Mouse (Mus musculus): ENCODE results near the gene Pip4k2a. TPM values are rescaled to one million over a fixed set of nuclear protein-coding genes. Genes with fewer than 3 reads are reported as not detected.
"Not testable (repeated sequence)": the region's sequence is repeated elsewhere in the genome, so short reads cannot be mapped to it uniquely, and the experiment has no call there.

Gene Pip4k2a
- polyA plus RNA-seq, 1 experiment from 2014 or later: 12.0 TPM

GRCm38 (mm10) chr2:18897742-18898256 is 100.1 kb downstream of the Pip4k2a start:
- Histone ChIP-seq H3K9ac (ENCODE audit: low read depth, low read length) (no peak overlapping the region), H3K9me3 (ENCODE audit: control insufficient read depth) (no peaks in the 10 kb centered on the region), H3K4me1 (replicated peaks; ENCODE audit: control insufficient read depth, insufficient read depth, low read length) (no peaks in the 10 kb centered on the region), H3K36me3 (ENCODE audit: control insufficient read depth, insufficient read depth) (no peaks in the 10 kb centered on the region), H3K4me3 (ENCODE audit: low read depth, low read length) (no peak overlapping the region), H3K27me3 (replicated peaks; ENCODE audit: control insufficient read depth, insufficient read depth, low read length) (no peaks in the 10 kb centered on the region), H3K27ac (ENCODE audit: low read depth, low read length) (no peak overlapping the region), H3K4me2 (replicated peaks; ENCODE audit: low read depth) (no peak overlapping the region)
- TF ChIP-seq CTCF (IDR thresholded peaks at IDR 0.05; ENCODE audit: low read depth): no peak
- 45% methylated on average over 10 of the region's 10 CpGs for WGBS
- no peak for ATAC-seq

DNA sequence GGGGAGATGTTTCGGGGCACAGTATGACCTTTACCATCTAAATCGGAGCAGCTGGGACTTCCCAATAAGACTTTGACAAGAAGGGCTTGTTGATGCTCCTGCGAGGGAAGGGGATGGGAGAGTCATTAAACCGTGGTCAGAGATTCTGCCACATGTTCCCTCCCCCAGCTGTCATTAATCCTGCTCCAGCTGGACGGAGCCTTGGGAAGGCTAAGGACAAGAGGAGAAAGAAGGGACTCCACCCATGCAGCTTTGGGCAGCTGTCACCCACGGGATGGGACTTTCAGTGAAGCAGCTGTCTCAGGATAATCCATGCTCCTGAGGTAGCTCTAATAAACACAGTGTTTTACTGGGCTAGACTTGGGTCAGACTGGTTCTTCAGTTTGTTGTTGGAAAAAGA is 101.9 kb downstream of the Pip4k2a start:
- ATAC-seq: no peak
- H3K27ac ChIP-seq (ENCODE audit: low read depth, low read length): no peak overlapping the region

DNA sequence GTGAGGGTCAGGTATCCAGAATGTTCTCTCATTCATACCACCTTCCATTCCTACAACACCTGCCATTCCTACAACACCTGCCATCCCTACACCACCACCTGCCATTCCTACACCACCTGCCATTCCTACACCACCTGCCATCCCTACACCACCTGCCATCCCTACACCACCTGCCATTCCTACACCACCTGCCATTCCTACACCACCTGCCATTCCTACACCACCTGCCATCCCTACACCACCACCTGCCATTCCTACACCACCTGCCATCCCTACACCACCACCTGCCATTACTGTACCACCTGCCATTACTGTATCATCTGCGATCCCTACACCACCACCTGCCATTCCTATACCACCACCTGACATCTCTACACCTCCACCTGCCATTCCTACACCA is 104.6 kb downstream of the Pip4k2a start:
- not testable (repeated sequence) for H3K27me3 ChIP-seq (replicated peaks; ENCODE audit: control insufficient read depth, insufficient read depth, low read length); ATAC-seq; H3K27ac ChIP-seq (ENCODE audit: low read depth, low read length); H3K4me2 ChIP-seq (replicated peaks; ENCODE audit: low read depth); H3K36me3 ChIP-seq (ENCODE audit: control insufficient read depth, insufficient read depth); H3K9me3 ChIP-seq (ENCODE audit: control insufficient read depth); H3K9ac ChIP-seq (ENCODE audit: low read depth, low read length); H3K4me3 ChIP-seq (ENCODE audit: low read depth, low read length); H3K4me1 ChIP-seq (replicated peaks; ENCODE audit: control insufficient read depth, insufficient read depth, low read length)
- WGBS: 97% methylated on average over 1 of the region's 1 CpGs

More for the DNA sequence above, 101.9 kb downstream of the Pip4k2a start:
- Histone ChIP-seq H3K36me3 (ENCODE audit: control insufficient read depth, insufficient read depth) (no peaks in the 10 kb centered on the region), H3K4me3 (ENCODE audit: low read depth, low read length) (no peak overlapping the region), H3K4me1 (replicated peaks; ENCODE audit: control insufficient read depth, insufficient read depth, low read length) (no peaks in the 10 kb centered on the region; the same call in 1 of the 2 replicates), H3K4me2 (replicated peaks; ENCODE audit: low read depth) (no peak overlapping the region), H3K27me3 (replicated peaks; ENCODE audit: control insufficient read depth, insufficient read depth, low read length) (no peaks in the 10 kb centered on the region), H3K9ac (ENCODE audit: low read depth, low read length) (no peak overlapping the region), H3K9me3 (ENCODE audit: control insufficient read depth) (no peaks in the 10 kb centered on the region)
- 39% methylated on average over 6 of the region's 6 CpGs for WGBS
- TF ChIP-seq CTCF (IDR thresholded peaks at IDR 0.05; ENCODE audit: low read depth): no peak

GRCm38 (mm10) chr2:18891991-18892537 is 105.9 kb downstream of the Pip4k2a start:
- no peak for ATAC-seq
- Histone ChIP-seq H3K9me3 (ENCODE audit: control insufficient read depth) (no peaks in the 10 kb centered on the region), H3K27ac (ENCODE audit: low read depth, low read length) (no peak overlapping the region), H3K4me1 (replicated peaks; ENCODE audit: control insufficient read depth, insufficient read depth, low read length) (no peaks in the 10 kb centered on the region; the same call in 1 of the 2 replicates), H3K4me2 (replicated peaks; ENCODE audit: low read depth) (no peak overlapping the region), H3K36me3 (ENCODE audit: control insufficient read depth, insufficient read depth) (no peaks in the 10 kb centered on the region), H3K27me3 (replicated peaks; ENCODE audit: control insufficient read depth, insufficient read depth, low read length) (no peaks in the 10 kb centered on the region), H3K9ac (ENCODE audit: low read depth, low read length) (no peak overlapping the region), H3K4me3 (ENCODE audit: low read depth, low read length) (no peak overlapping the region)
- TF ChIP-seq CTCF (IDR thresholded peaks at IDR 0.05; ENCODE audit: low read depth): no peak
- 65% methylated on average over 10 of the region's 10 CpGs for WGBS

DNA sequence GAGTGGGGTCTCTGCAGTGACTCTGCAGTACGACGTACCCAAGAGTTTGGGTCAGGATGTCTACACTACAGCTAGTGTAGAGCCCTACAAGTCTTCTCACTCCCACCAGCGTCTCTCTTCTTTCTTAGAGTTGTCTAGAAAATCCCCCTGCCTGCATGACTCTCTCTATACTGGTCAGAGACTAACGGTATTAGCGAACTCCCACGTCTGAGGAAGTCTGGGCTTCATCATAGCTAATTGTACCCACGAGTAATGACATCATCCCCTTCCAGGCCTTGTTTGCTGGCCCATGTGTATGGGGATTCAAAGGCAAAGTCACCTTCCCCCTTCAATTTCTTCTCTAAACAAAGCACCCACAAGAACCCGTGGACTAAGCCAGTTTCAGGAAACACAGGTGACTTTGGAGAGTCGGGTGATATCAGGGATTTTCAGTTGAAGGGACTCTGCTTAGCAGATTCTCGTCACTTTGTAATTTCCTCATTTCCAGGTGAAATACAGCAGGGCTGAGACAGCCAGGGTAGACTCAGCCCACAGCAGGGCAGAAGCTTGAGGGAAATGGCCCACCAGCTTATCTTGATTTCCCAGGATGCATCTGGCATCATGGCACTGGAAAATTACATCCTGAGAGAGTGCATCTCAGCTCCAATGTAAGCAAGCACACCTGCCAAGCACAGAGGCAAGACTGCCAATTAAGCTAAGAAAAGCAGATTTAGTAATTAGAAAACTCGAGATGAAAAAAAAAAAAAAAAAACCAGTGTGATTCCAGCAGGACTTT is 107.5 kb downstream of the Pip4k2a start:
- ATAC-seq: no peak
- 56% methylated on average over 11 of the region's 11 CpGs for WGBS

GRCm38 (mm10) chr2:18884277-18884676 is 113.6 kb downstream of the Pip4k2a start:
- no peak for ATAC-seq
- H3K4me3 ChIP-seq (ENCODE audit: low read depth, low read length): no peak overlapping the region
- H3K36me3 ChIP-seq (ENCODE audit: control insufficient read depth, insufficient read depth): no peaks in the 10 kb centered on the region
- no peak overlapping the region for H3K4me2 ChIP-seq (replicated peaks; ENCODE audit: low read depth)
- no peaks in the 10 kb centered on the region for H3K4me1 ChIP-seq (replicated peaks; ENCODE audit: control insufficient read depth, insufficient read depth, low read length)
- no peak overlapping the region for H3K27ac ChIP-seq (ENCODE audit: low read depth, low read length)
- H3K9me3 ChIP-seq (ENCODE audit: control insufficient read depth): no peaks in the 10 kb centered on the region
- no peak overlapping the region for H3K9ac ChIP-seq (ENCODE audit: low read depth, low read length)
- TF ChIP-seq CTCF (IDR thresholded peaks at IDR 0.05; ENCODE audit: low read depth): peak; percentile 54
- 77% methylated on average over 3 of the region's 3 CpGs for WGBS
- H3K27me3 ChIP-seq (replicated peaks; ENCODE audit: control insufficient read depth, insufficient read depth, low read length): no peaks in the 10 kb centered on the region

More for the DNA sequence above, 107.5 kb downstream of the Pip4k2a start:
- H3K27ac ChIP-seq (ENCODE audit: low read depth, low read length): no peak overlapping the region
- H3K36me3 ChIP-seq (ENCODE audit: control insufficient read depth, insufficient read depth): no peaks in the 10 kb centered on the region
- H3K4me3 ChIP-seq (ENCODE audit: low read depth, low read length): no peak overlapping the region
- H3K27me3 ChIP-seq (replicated peaks; ENCODE audit: control insufficient read depth, insufficient read depth, low read length): no peaks in the 10 kb centered on the region
- no peak overlapping the region for H3K9ac ChIP-seq (ENCODE audit: low read depth, low read length)
- no peaks in the 10 kb centered on the region for H3K9me3 ChIP-seq (ENCODE audit: control insufficient read depth)
- TF ChIP-seq CTCF (IDR thresholded peaks at IDR 0.05; ENCODE audit: low read depth): no peak
- H3K4me2 ChIP-seq (replicated peaks; ENCODE audit: low read depth): no peak overlapping the region
- no peaks in the 10 kb centered on the region; the same call in 1 of the 2 replicates for H3K4me1 ChIP-seq (replicated peaks; ENCODE audit: control insufficient read depth, insufficient read depth, low read length)

Data from intestine, postnatal 0 days (tissue).